Comparison of ENCODE assay signal across 11 mouse cellular contexts in genomic region chr2:70245981-70246380, GRCm38 (mm10).
"Had no signal": no experiment of that assay in that cellular context is flagged by ENCODE, and none has a peak within 500 bp of the region (broad histone marks: within the 10 kb centered on the region; RNA-seq: fewer than 3 reads in every experiment).

No protein-coding gene starts in this region.

- DNase-seq: lung, adult 2 months; lung, postnatal 14 days; lung, postnatal 36 days; retina, postnatal 1 day; right cerebral cortex, adult 18-20 months; right cerebral cortex, postnatal 25 days; right cerebral cortex, postnatal 4 days; spleen, adult 18-20 months; thymus, adult 18-20 months; thymus, postnatal 14 days; thymus, postnatal 36 days had no signal
